Mouse (Mus musculus): ENCODE data around the gene Rbfox1. TPM values are rescaled to one million over a fixed set of nuclear protein-coding genes. Genes with fewer than 3 reads are reported as not detected.
A peak's percentile ranks its signal among the peaks of the same experiment; 100 is the strongest.

The Rbfox1 gene
- polyA plus RNA-seq, 1 experiment from 2014 or later, result 2.2 TPM

GRCm38 (mm10) chr16:6835051-6835450, 949.9 kb downstream of the Rbfox1 start:
- no peak for ATAC-seq (ENCODE audit: borderline replicate concordance, extremely low read depth, low FRiP score, low TSS enrichment)
- Histone ChIP-seq H3K27ac (no peak overlapping the region), H3K9ac (no peak overlapping the region), H3K36me3 (no peaks in the 10 kb centered on the region), H3K4me3 (no peak overlapping the region), H3K4me1 (peaks cover 2% of the 10 kb centered on the region; the same call in 1 of the 2 replicates), H3K9me3 (no peaks in the 10 kb centered on the region), H3K4me2 (no peak overlapping the region), H3K27me3 (no peaks in the 10 kb centered on the region)
- 26% methylated on average over 5 of the region's 5 CpGs for WGBS

GRCm38 (mm10) chr16:6839299-6839995, 954.3 kb downstream of the Rbfox1 start:
- Histone ChIP-seq H3K36me3 (no peaks in the 10 kb centered on the region), H3K4me3 (no peak overlapping the region), H3K9ac (no peak overlapping the region), H3K9me3 (no peaks in the 10 kb centered on the region), H3K4me2 (no peak overlapping the region), H3K27ac (no peak overlapping the region), H3K4me1 (no peaks in the 10 kb centered on the region), H3K27me3 (no peaks in the 10 kb centered on the region)
- ATAC-seq (ENCODE audit: borderline replicate concordance, extremely low read depth, low FRiP score, low TSS enrichment), result peak; percentile 89; the same call in 1 of the 2 replicates
- WGBS, result 27% methylated on average over 15 of the region's 15 CpGs

- H3K9ac ChIP-seq, result no peak overlapping the region
- WGBS, result 42% methylated on average over 3 of the region's 3 CpGs
- H3K27me3 ChIP-seq, result no peaks in the 10 kb centered on the region
- no peak overlapping the region for H3K4me2 ChIP-seq
- H3K36me3 ChIP-seq, result no peaks in the 10 kb centered on the region
- no peak overlapping the region for H3K4me3 ChIP-seq
- ATAC-seq (ENCODE audit: borderline replicate concordance, extremely low read depth, low FRiP score, low TSS enrichment), result no peak
- no peaks in the 10 kb centered on the region for H3K9me3 ChIP-seq
- no peaks in the 10 kb centered on the region for H3K4me1 ChIP-seq
- no peak overlapping the region for H3K27ac ChIP-seq
Observed at GRCm38 (mm10) chr16:6840007-6840406, 954.9 kb downstream of the Rbfox1 start.

- no peaks in the 10 kb centered on the region for H3K9me3 ChIP-seq
- no peaks in the 10 kb centered on the region for H3K36me3 ChIP-seq
- H3K9ac ChIP-seq, result no peak overlapping the region
- no peak for ATAC-seq (ENCODE audit: borderline replicate concordance, extremely low read depth, low FRiP score, low TSS enrichment)
- H3K4me2 ChIP-seq, result no peak overlapping the region
- H3K4me3 ChIP-seq, result no peak overlapping the region
- 72% methylated on average over 7 of the region's 7 CpGs for WGBS
- no peaks in the 10 kb centered on the region for H3K4me1 ChIP-seq
- H3K27ac ChIP-seq, result no peak overlapping the region
- H3K27me3 ChIP-seq, result no peaks in the 10 kb centered on the region
Observed at GRCm38 (mm10) chr16:6840461-6840860, 955.3 kb downstream of the Rbfox1 start.

GRCm38 (mm10) chr16:6842066-6842785, 957.1 kb downstream of the Rbfox1 start:
- no peak overlapping the region for H3K9ac ChIP-seq
- 60% methylated on average over 8 of the region's 8 CpGs for WGBS
- no peak overlapping the region for H3K27ac ChIP-seq
- no peaks in the 10 kb centered on the region for H3K9me3 ChIP-seq
- no peak overlapping the region for H3K4me3 ChIP-seq
- no peaks in the 10 kb centered on the region for H3K36me3 ChIP-seq
- H3K4me2 ChIP-seq, result no peak overlapping the region
- H3K4me1 ChIP-seq, result no peaks in the 10 kb centered on the region
- no peaks in the 10 kb centered on the region for H3K27me3 ChIP-seq
- no peak for ATAC-seq (ENCODE audit: borderline replicate concordance, extremely low read depth, low FRiP score, low TSS enrichment)

GRCm38 (mm10) chr16:6844659-6845058, 959.5 kb downstream of the Rbfox1 start:
- 36% methylated on average over 4 of the region's 4 CpGs for WGBS
- Histone ChIP-seq H3K9me3 (no peaks in the 10 kb centered on the region), H3K4me2 (no peak overlapping the region), H3K9ac (no peak overlapping the region), H3K27me3 (no peaks in the 10 kb centered on the region), H3K4me3 (no peak overlapping the region), H3K4me1 (no peaks in the 10 kb centered on the region), H3K27ac (no peak overlapping the region), H3K36me3 (no peaks in the 10 kb centered on the region)
- ATAC-seq (ENCODE audit: borderline replicate concordance, extremely low read depth, low FRiP score, low TSS enrichment), result no peak

- Histone ChIP-seq H3K4me3 (no peak overlapping the region), H3K36me3 (no peaks in the 10 kb centered on the region), H3K4me2 (no peak overlapping the region), H3K27ac (no peak overlapping the region), H3K4me1 (no peaks in the 10 kb centered on the region), H3K27me3 (no peaks in the 10 kb centered on the region), H3K9me3 (no peaks in the 10 kb centered on the region), H3K9ac (no peak overlapping the region)
- no peak for ATAC-seq (ENCODE audit: borderline replicate concordance, extremely low read depth, low FRiP score, low TSS enrichment)
- WGBS, result 73% methylated on average over 9 of the region's 9 CpGs
Observed at GRCm38 (mm10) chr16:6851393-6851792, 966.2 kb downstream of the Rbfox1 start.

GRCm38 (mm10) chr16:6853796-6854195, 968.6 kb downstream of the Rbfox1 start:
- ATAC-seq (ENCODE audit: borderline replicate concordance, extremely low read depth, low FRiP score, low TSS enrichment), result no peak
- Histone ChIP-seq H3K9ac (no peak overlapping the region), H3K36me3 (no peaks in the 10 kb centered on the region), H3K27me3 (no peaks in the 10 kb centered on the region), H3K4me1 (no peaks in the 10 kb centered on the region), H3K4me3 (no peak overlapping the region), H3K27ac (no peak overlapping the region), H3K9me3 (no peaks in the 10 kb centered on the region), H3K4me2 (no peak overlapping the region)
- 79% methylated on average over 2 of the region's 2 CpGs for WGBS

GRCm38 (mm10) chr16:6861656-6862055, 976.5 kb downstream of the Rbfox1 start:
- H3K27me3 ChIP-seq, result no peaks in the 10 kb centered on the region
- ATAC-seq (ENCODE audit: borderline replicate concordance, extremely low read depth, low FRiP score, low TSS enrichment), result no peak
- H3K4me2 ChIP-seq, result no peak overlapping the region
- no peak overlapping the region for H3K4me3 ChIP-seq
- WGBS, result 87% methylated on average over 2 of the region's 2 CpGs
- H3K36me3 ChIP-seq, result no peaks in the 10 kb centered on the region
- H3K27ac ChIP-seq, result no peak overlapping the region
- H3K9me3 ChIP-seq, result no peaks in the 10 kb centered on the region
- H3K4me1 ChIP-seq, result no peaks in the 10 kb centered on the region
- no peak overlapping the region for H3K9ac ChIP-seq

- H3K9ac ChIP-seq, result no peak overlapping the region
- ATAC-seq (ENCODE audit: borderline replicate concordance, extremely low read depth, low FRiP score, low TSS enrichment), result no peak
- H3K27ac ChIP-seq, result no peak overlapping the region
- 35% methylated on average over 12 of the region's 12 CpGs for WGBS
- no peaks in the 10 kb centered on the region for H3K9me3 ChIP-seq
- H3K4me2 ChIP-seq, result no peak overlapping the region
- H3K4me1 ChIP-seq, result peaks cover 6% of the 10 kb centered on the region
- no peak overlapping the region for H3K4me3 ChIP-seq
- H3K36me3 ChIP-seq, result no peaks in the 10 kb centered on the region
- no peaks in the 10 kb centered on the region for H3K27me3 ChIP-seq
Observed at GRCm38 (mm10) chr16:6882683-6883430, 997.7 kb downstream of the Rbfox1 start.

- no peak overlapping the region for H3K9ac ChIP-seq
- H3K4me2 ChIP-seq, result no peak overlapping the region
- no peaks in the 10 kb centered on the region for H3K36me3 ChIP-seq
- H3K27ac ChIP-seq, result no peak overlapping the region
- no peak overlapping the region for H3K4me3 ChIP-seq
- H3K9me3 ChIP-seq, result no peaks in the 10 kb centered on the region
- 47% methylated on average over 1 of the region's 1 CpGs for WGBS
- H3K27me3 ChIP-seq, result no peaks in the 10 kb centered on the region
- peaks cover 6% of the 10 kb centered on the region for H3K4me1 ChIP-seq
- no peak for ATAC-seq (ENCODE audit: borderline replicate concordance, extremely low read depth, low FRiP score, low TSS enrichment)
Observed at GRCm38 (mm10) chr16:6883798-6884197, 998.6 kb downstream of the Rbfox1 start.

GRCm38 (mm10) chr16:6885617-6886016, 1000.5 kb downstream of the Rbfox1 start:
- 44% methylated on average over 3 of the region's 3 CpGs for WGBS
- no peak overlapping the region for H3K4me2 ChIP-seq
- H3K36me3 ChIP-seq, result no peaks in the 10 kb centered on the region
- H3K9ac ChIP-seq, result no peak overlapping the region
- H3K9me3 ChIP-seq, result no peaks in the 10 kb centered on the region
- H3K4me3 ChIP-seq, result no peak overlapping the region
- H3K27ac ChIP-seq, result no peak overlapping the region
- peaks cover 6% of the 10 kb centered on the region for H3K4me1 ChIP-seq
- peak; percentile 31; the same call in 1 of the 2 replicates for ATAC-seq (ENCODE audit: borderline replicate concordance, extremely low read depth, low FRiP score, low TSS enrichment)
- H3K27me3 ChIP-seq, result no peaks in the 10 kb centered on the region
